Mouse (Mus musculus): ENCODE measurements around the gene Manbal. TPM values are rescaled to one million over a fixed set of nuclear protein-coding genes. Genes with fewer than 3 reads are reported as not detected.
A peak's percentile ranks its signal among the peaks of the same experiment; 100 is the strongest.
"Not testable (repeated sequence)": the region's sequence is repeated elsewhere in the genome, so short reads cannot be mapped to it uniquely, and the experiment has no call there.

The Manbal gene
- polyA plus RNA-seq, 2 experiments, result 9.1 to 14.6 TPM

GRCm38 (mm10) chr2:157375794-157376757 is 8.7 kb downstream of the Manbal start:
- WGBS (ENCODE audit: insufficient replicate concordance), result 70% methylated on average over 14 of the region's 14 CpGs
- Histone ChIP-seq H3K9ac (replicated peaks) (no peak overlapping the region), H3K4me2 (ENCODE audit: low read depth) (no peak overlapping the region), H3K9me3 (ENCODE audit: control insufficient read depth, low read length) (no peaks in the 10 kb centered on the region), H3K27ac (no peak overlapping the region), H3K4me1 (replicated peaks; ENCODE audit: control insufficient read depth in 2 of 2, insufficient read depth in 2 of 2, low read length in 1 of 2) (no peaks in the 10 kb centered on the region), H3K27me3 (ENCODE audit: control insufficient read depth, insufficient read depth, low read length) (no peaks in the 10 kb centered on the region), H3K36me3 (replicated peaks; ENCODE audit: control insufficient read depth, insufficient read depth, low read depth) (no peaks in the 10 kb centered on the region; the same call in 1 of the 2 replicates), H3K4me3 (ENCODE audit: insufficient read depth in 1 of 2, low read depth in 2 of 2, low read length in 2 of 2) (no peak overlapping the region)
- DNase-seq (ENCODE audit: low read depth in 3 of 3, low spot score in 3 of 3), result no peak
- no peak for TF ChIP-seq EP300 (IDR thresholded peaks at IDR 0.05; ENCODE audit: low read depth)
- no peak for TF ChIP-seq CTCF (IDR thresholded peaks at IDR 0.05; ENCODE audit: low read depth)
- no peak for ATAC-seq (ENCODE audit: insufficient read depth)

DNA sequence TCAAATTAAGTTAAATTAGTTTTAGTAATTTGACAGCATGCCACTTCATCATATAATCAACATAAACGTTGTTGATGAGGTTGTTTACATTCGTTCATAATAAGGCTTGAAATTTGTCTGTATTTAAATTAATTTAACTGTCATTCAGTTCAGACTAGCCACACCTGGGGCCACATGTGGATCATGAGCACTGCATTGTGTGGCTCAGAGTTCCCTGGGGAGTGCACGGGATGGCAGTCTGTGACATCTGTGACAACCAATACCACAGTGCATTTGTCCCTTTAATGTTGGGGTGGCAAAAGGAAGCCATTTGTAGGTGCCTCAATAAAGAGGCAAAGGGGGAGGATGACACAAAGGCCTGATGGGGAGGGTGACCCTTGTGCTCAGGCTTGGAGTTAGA is 9.6 kb downstream of the Manbal start:
- no peak overlapping the region for H3K4me3 ChIP-seq (ENCODE audit: insufficient read depth in 1 of 2, low read depth in 2 of 2, low read length in 2 of 2)
- no peaks in the 10 kb centered on the region; the same call in 1 of the 2 replicates for H3K36me3 ChIP-seq (replicated peaks; ENCODE audit: control insufficient read depth, insufficient read depth, low read depth)
- DNase-seq (ENCODE audit: low read depth in 3 of 3, low spot score in 3 of 3), result no peak
- no peaks in the 10 kb centered on the region for H3K4me1 ChIP-seq (replicated peaks; ENCODE audit: control insufficient read depth in 2 of 2, insufficient read depth in 2 of 2, low read length in 1 of 2)
- TF ChIP-seq EP300 (IDR thresholded peaks at IDR 0.05; ENCODE audit: low read depth) (no peak), CTCF (IDR thresholded peaks at IDR 0.05; ENCODE audit: low read depth) (no peak)
- H3K4me2 ChIP-seq (ENCODE audit: low read depth), result no peak overlapping the region
- no peaks in the 10 kb centered on the region for H3K9me3 ChIP-seq (ENCODE audit: control insufficient read depth, low read length)
- WGBS (ENCODE audit: insufficient replicate concordance), result 63% methylated on average over 3 of the region's 3 CpGs
- H3K27ac ChIP-seq, result no peak overlapping the region
- no peak for ATAC-seq (ENCODE audit: insufficient read depth)
- H3K27me3 ChIP-seq (ENCODE audit: control insufficient read depth, insufficient read depth, low read length), result no peaks in the 10 kb centered on the region
- no peak overlapping the region for H3K9ac ChIP-seq (replicated peaks)

DNA sequence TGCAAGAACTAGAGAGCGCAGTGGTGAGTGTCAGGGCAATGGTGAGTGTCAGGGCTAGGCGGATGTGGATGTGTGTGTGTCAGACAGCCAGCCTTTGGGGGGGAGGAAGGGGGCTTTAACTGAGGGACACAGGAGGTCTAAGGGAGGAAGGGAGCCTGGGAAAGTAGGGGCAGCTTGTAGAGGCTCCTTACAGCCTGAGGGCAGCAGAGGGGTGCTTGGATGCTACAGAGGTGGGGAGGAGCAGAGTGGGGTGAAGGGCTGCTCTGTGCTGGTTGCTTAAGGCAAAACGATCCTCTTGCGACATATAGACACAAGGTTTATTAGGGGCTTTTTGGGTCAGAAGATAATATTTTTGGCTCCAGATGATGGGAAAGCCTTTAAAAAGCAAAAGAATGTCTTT is 17.4 kb downstream of the Manbal start:
- H3K27me3 ChIP-seq (ENCODE audit: control insufficient read depth, insufficient read depth, low read length), result no peaks in the 10 kb centered on the region
- H3K4me1 ChIP-seq (replicated peaks; ENCODE audit: control insufficient read depth in 2 of 2, insufficient read depth in 2 of 2, low read length in 1 of 2), result 0 out of 4 replicates have a peak, but pooled peaks cover 0 to 2% of the 10 kb centered on the region in 2 experiments
- TF ChIP-seq EP300 (IDR thresholded peaks at IDR 0.05; ENCODE audit: low read depth) (no peak), CTCF (IDR thresholded peaks at IDR 0.05; ENCODE audit: low read depth) (no peak)
- WGBS (ENCODE audit: insufficient replicate concordance), result 77% methylated on average over 4 of the region's 4 CpGs
- no peak overlapping the region for H3K4me3 ChIP-seq (ENCODE audit: insufficient read depth in 1 of 2, low read depth in 2 of 2, low read length in 2 of 2)
- no peak overlapping the region for H3K9ac ChIP-seq (replicated peaks)
- H3K9me3 ChIP-seq (ENCODE audit: control insufficient read depth, low read length), result no peaks in the 10 kb centered on the region
- DNase-seq (ENCODE audit: low read depth in 3 of 3, low spot score in 3 of 3) (no peak), ATAC-seq (ENCODE audit: insufficient read depth) (no peak)
- H3K4me2 ChIP-seq (ENCODE audit: low read depth), result no peak overlapping the region
- no peak overlapping the region for H3K27ac ChIP-seq
- H3K36me3 ChIP-seq (replicated peaks; ENCODE audit: control insufficient read depth, insufficient read depth, low read depth), result no peaks in the 10 kb centered on the region

- H3K4me2 ChIP-seq (ENCODE audit: low read depth); H3K27me3 ChIP-seq (ENCODE audit: control insufficient read depth, insufficient read depth, low read length); H3K27ac ChIP-seq; H3K36me3 ChIP-seq (replicated peaks; ENCODE audit: control insufficient read depth, insufficient read depth, low read depth); H3K4me1 ChIP-seq (replicated peaks; ENCODE audit: control insufficient read depth in 2 of 2, insufficient read depth in 2 of 2, low read length in 1 of 2); H3K4me3 ChIP-seq (ENCODE audit: insufficient read depth in 1 of 2, low read depth in 2 of 2, low read length in 2 of 2); H3K9ac ChIP-seq (replicated peaks); H3K9me3 ChIP-seq (ENCODE audit: control insufficient read depth, low read length); DNase-seq (ENCODE audit: low read depth in 3 of 3, low spot score in 3 of 3): not testable (repeated sequence)
- 88% methylated on average over 14 of the region's 14 CpGs for WGBS (ENCODE audit: insufficient replicate concordance)
- ATAC-seq (ENCODE audit: insufficient read depth), result peak; percentile 26; the same call in 1 of the 2 replicates
Observed at GRCm38 (mm10) chr2:157388901-157389590, 21.7 kb downstream of the Manbal start.

GRCm38 (mm10) chr2:157389591-157389921 is 22.2 kb downstream of the Manbal start:
- no peak for TF ChIP-seq CTCF (IDR thresholded peaks at IDR 0.05; ENCODE audit: low read depth)
- TF ChIP-seq EP300 (IDR thresholded peaks at IDR 0.05; ENCODE audit: low read depth), result no peak
- H3K27ac ChIP-seq, result no peak overlapping the region
- DNase-seq (ENCODE audit: low read depth in 3 of 3, low spot score in 3 of 3) (no peak), ATAC-seq (ENCODE audit: insufficient read depth) (no peak)
- H3K4me2 ChIP-seq (ENCODE audit: low read depth), result no peak overlapping the region
- no peaks in the 10 kb centered on the region for H3K36me3 ChIP-seq (replicated peaks; ENCODE audit: control insufficient read depth, insufficient read depth, low read depth)
- H3K27me3 ChIP-seq (ENCODE audit: control insufficient read depth, insufficient read depth, low read length), result no peaks in the 10 kb centered on the region
- 0 out of 4 replicates have a peak, but pooled peaks cover 0 to 3% of the 10 kb centered on the region in 2 experiments for H3K4me1 ChIP-seq (replicated peaks; ENCODE audit: control insufficient read depth in 2 of 2, insufficient read depth in 2 of 2, low read length in 1 of 2)
- H3K4me3 ChIP-seq (ENCODE audit: insufficient read depth in 1 of 2, low read depth in 2 of 2, low read length in 2 of 2), result no peak overlapping the region
- WGBS (ENCODE audit: insufficient replicate concordance), result 79% methylated on average over 7 of the region's 7 CpGs
- no peak overlapping the region for H3K9ac ChIP-seq (replicated peaks)
- H3K9me3 ChIP-seq (ENCODE audit: control insufficient read depth, low read length), result no peaks in the 10 kb centered on the region

All from liver, embryonic 14.5 days (tissue).